Mouse (Mus musculus) embryonic facial prominence, embryonic 15.5 days (tissue): ENCODE data around the gene Rtn1. TPM values are rescaled to one million over a fixed set of nuclear protein-coding genes. Genes with fewer than 3 reads are reported as not detected.
A peak's percentile ranks its signal among the peaks of the same experiment; 100 is the strongest.

ENCODE experiments used
- ATAC-seq: fragments of 200-750 bp; cut with Nextera tagmentation; 2 replicates; pipeline ENCODE4 v1.8.0; 2017; ENCODE audit warnings: low read depth, moderate TSS enrichment; ENCODE audit not compliant: insufficient number of reproducible peaks, low FRiP score, low TSS enrichment
- H3K27ac ChIP-seq: fragments of 300-500 bp; sonication (generic); replicated peaks from 2 replicates; pipeline ENCODE4 v1.5.1; 2015; ENCODE audit warnings: mild to moderate bottlenecking, inconsistent platforms
- H3K27me3 ChIP-seq: fragments of 300-500 bp; sonication (generic); 2 replicates; pipeline ENCODE4 v1.6.1; 2015; ENCODE audit warnings: inconsistent platforms
- H3K36me3 ChIP-seq: fragments of 300-500 bp; sonication (generic); 2 replicates; pipeline ENCODE4 v1.6.1; 2015; ENCODE audit warnings: mild to moderate bottlenecking, inconsistent platforms
- H3K4me1 ChIP-seq: fragments of 300-500 bp; sonication (generic); 2 replicates; pipeline ENCODE4 v1.6.1; 2015; ENCODE audit warnings: inconsistent platforms
- H3K4me2 ChIP-seq: fragments of 300-500 bp; sonication (generic); replicated peaks from 2 replicates; pipeline ENCODE4 v1.6.1; 2015; ENCODE audit warnings: mild to moderate bottlenecking, inconsistent platforms
- H3K4me3 ChIP-seq: fragments of 300-500 bp; sonication (generic); replicated peaks from 2 replicates; pipeline ENCODE4 v1.5.1; 2015; ENCODE audit warnings: mild to moderate bottlenecking, inconsistent platforms
- H3K9ac ChIP-seq: fragments of 300-500 bp; sonication (generic); 2 replicates; pipeline ENCODE4 v1.6.1; 2015; ENCODE audit warnings: inconsistent platforms
- H3K9me3 ChIP-seq: fragments of 300-500 bp; sonication (generic); replicated peaks from 2 replicates; pipeline ENCODE4 v1.6.1; 2016; ENCODE audit warnings: inconsistent platforms
- WGBS: fragments of 180-500 bp; shearing (Covaris S2); methylation state at CpG from one replicate; pipeline ENCODE4 v1.1.7; 2015; 5-methylcytosine and 5-hydroxymethylcytosine counted together
- polyA plus RNA-seq: library from polyadenylated mRNA; unstranded; fragments of >200 nt; fragmentation: Nextera tagmentation; extraction: Ambion mirVana; gene quantifications from 2 replicates; pipeline ENCODE4 v1.2.1, GENCODE M21; 2015

Rtn1 gene
- polyA plus RNA-seq, 1 experiment from 2014 or later, result 41.5 TPM

GRCm38 (mm10) chr12:72236564-72237011 is 172.3 kb downstream of the Rtn1 start:
- under 1% methylated on average over 48 of the region's 56 CpGs for WGBS

GRCm38 (mm10) chr12:72235621-72236351 is 173.1 kb downstream of the Rtn1 start:
- Histone ChIP-seq H3K9ac (no peak overlapping the region), H3K27ac (no peak overlapping the region), H3K27me3 (peaks cover 14% of the 10 kb centered on the region), H3K9me3 (no peaks in the 10 kb centered on the region), H3K4me2 (peak overlapping the region; percentile 93), H3K36me3 (no peaks in the 10 kb centered on the region), H3K4me3 (peak overlapping the region; percentile 51), H3K4me1 (peaks cover 10% of the 10 kb centered on the region; the same call in 1 of the 2 replicates)
- WGBS, result 50% methylated on average over 12 of the region's 12 CpGs
- no peak for ATAC-seq

More at GRCm38 (mm10) chr12:72236564-72237011, 172.3 kb downstream of the Rtn1 start:
- Histone ChIP-seq H3K4me1 (peaks cover 10% of the 10 kb centered on the region; the same call in 1 of the 2 replicates), H3K9me3 (no peaks in the 10 kb centered on the region), H3K4me3 (peak overlapping the region; percentile 51), H3K36me3 (no peaks in the 10 kb centered on the region), H3K27me3 (peaks cover 14% of the 10 kb centered on the region), H3K9ac (no peak overlapping the region), H3K27ac (no peak overlapping the region), H3K4me2 (peak overlapping the region; percentile 93)
- ATAC-seq, result peak; percentile 84

- ATAC-seq, result no peak
- peaks cover 10% of the 10 kb centered on the region; the same call in 1 of the 2 replicates for H3K4me1 ChIP-seq
- no peak overlapping the region for H3K4me2 ChIP-seq
- no peak overlapping the region for H3K9ac ChIP-seq
- H3K27ac ChIP-seq, result no peak overlapping the region
- H3K27me3 ChIP-seq, result peaks cover 14% of the 10 kb centered on the region
- WGBS, result 93% methylated on average over 9 of the region's 9 CpGs
- H3K36me3 ChIP-seq, result no peaks in the 10 kb centered on the region
- H3K4me3 ChIP-seq, result no peak overlapping the region
- no peaks in the 10 kb centered on the region for H3K9me3 ChIP-seq
Measured at GRCm38 (mm10) chr12:72234966-72235365, 173.9 kb downstream of the Rtn1 start.

- Histone ChIP-seq H3K4me2 (no peak overlapping the region), H3K27ac (no peak overlapping the region), H3K9me3 (no peaks in the 10 kb centered on the region), H3K36me3 (no peaks in the 10 kb centered on the region), H3K4me3 (no peak overlapping the region), H3K4me1 (peaks cover 10% of the 10 kb centered on the region; the same call in 1 of the 2 replicates), H3K9ac (no peak overlapping the region), H3K27me3 (peaks cover 14% of the 10 kb centered on the region)
- no peak for ATAC-seq
- 82% methylated on average over 3 of the region's 3 CpGs for WGBS
Measured at GRCm38 (mm10) chr12:72234151-72234550, 174.7 kb downstream of the Rtn1 start.

GRCm38 (mm10) chr12:72232826-72233790 is 175.7 kb downstream of the Rtn1 start:
- Histone ChIP-seq H3K27ac (no peak overlapping the region), H3K4me1 (peaks cover 10% of the 10 kb centered on the region; the same call in 1 of the 2 replicates), H3K9me3 (no peaks in the 10 kb centered on the region), H3K27me3 (peaks cover 14% of the 10 kb centered on the region), H3K9ac (no peak overlapping the region), H3K4me3 (no peak overlapping the region), H3K36me3 (no peaks in the 10 kb centered on the region), H3K4me2 (no peak overlapping the region)
- WGBS, result 87% methylated on average over 19 of the region's 19 CpGs
- ATAC-seq, result no peak

- Histone ChIP-seq H3K27ac (no peak overlapping the region), H3K9me3 (no peaks in the 10 kb centered on the region), H3K36me3 (no peaks in the 10 kb centered on the region), H3K27me3 (peaks cover 8% of the 10 kb centered on the region), H3K9ac (no peak overlapping the region), H3K4me3 (no peak overlapping the region), H3K4me2 (no peak overlapping the region), H3K4me1 (peaks cover 9% of the 10 kb centered on the region; the same call in 1 of the 2 replicates)
- 84% methylated on average over 3 of the region's 3 CpGs for WGBS
- no peak for ATAC-seq
Measured at GRCm38 (mm10) chr12:72232176-72232575, 176.7 kb downstream of the Rtn1 start.

GRCm38 (mm10) chr12:72229451-72230196 is 179.2 kb downstream of the Rtn1 start:
- H3K4me1 ChIP-seq, result no peaks in the 10 kb centered on the region
- no peaks in the 10 kb centered on the region for H3K9me3 ChIP-seq
- 74% methylated on average over 8 of the region's 8 CpGs for WGBS
- H3K4me2 ChIP-seq, result no peak overlapping the region
- ATAC-seq, result no peak
- no peak overlapping the region for H3K9ac ChIP-seq
- H3K4me3 ChIP-seq, result no peak overlapping the region
- no peaks in the 10 kb centered on the region for H3K27me3 ChIP-seq
- no peaks in the 10 kb centered on the region for H3K36me3 ChIP-seq
- H3K27ac ChIP-seq, result no peak overlapping the region

- H3K4me3 ChIP-seq, result no peak overlapping the region
- H3K4me1 ChIP-seq, result no peaks in the 10 kb centered on the region
- WGBS, result 76% methylated on average over 6 of the region's 6 CpGs
- H3K36me3 ChIP-seq, result no peaks in the 10 kb centered on the region
- H3K27ac ChIP-seq, result no peak overlapping the region
- H3K9ac ChIP-seq, result no peak overlapping the region
- ATAC-seq, result no peak
- H3K27me3 ChIP-seq, result no peaks in the 10 kb centered on the region
- no peak overlapping the region for H3K4me2 ChIP-seq
- H3K9me3 ChIP-seq, result no peaks in the 10 kb centered on the region
Measured at GRCm38 (mm10) chr12:72227731-72228130, 181.1 kb downstream of the Rtn1 start.

GRCm38 (mm10) chr12:72225371-72225770 is 183.5 kb downstream of the Rtn1 start:
- H3K36me3 ChIP-seq, result no peaks in the 10 kb centered on the region
- no peaks in the 10 kb centered on the region for H3K9me3 ChIP-seq
- no peak overlapping the region for H3K4me3 ChIP-seq
- no peak overlapping the region for H3K4me2 ChIP-seq
- H3K9ac ChIP-seq, result no peak overlapping the region
- H3K27ac ChIP-seq, result no peak overlapping the region
- WGBS, result 91% methylated on average over 3 of the region's 3 CpGs
- ATAC-seq, result no peak
- H3K4me1 ChIP-seq, result no peaks in the 10 kb centered on the region
- H3K27me3 ChIP-seq, result no peaks in the 10 kb centered on the region

GRCm38 (mm10) chr12:72223557-72224102 is 185.2 kb downstream of the Rtn1 start:
- Histone ChIP-seq H3K9me3 (no peaks in the 10 kb centered on the region), H3K9ac (no peak overlapping the region), H3K36me3 (no peaks in the 10 kb centered on the region), H3K4me2 (no peak overlapping the region), H3K27me3 (no peaks in the 10 kb centered on the region), H3K27ac (no peak overlapping the region), H3K4me1 (no peaks in the 10 kb centered on the region), H3K4me3 (no peak overlapping the region)
- ATAC-seq, result no peak
- 89% methylated on average over 16 of the region's 16 CpGs for WGBS
